Mouse (Mus musculus) thymus, postnatal 36 days (tissue): ENCODE data around the gene Prg2.
A peak's percentile ranks its signal among the peaks of the same experiment; 100 is the strongest.

Experiments used
- DNase-seq, 2 experiments: peaks; one replicate each; pipeline ENCODE4 v3.0.0; 2022; ENCODE audit warnings: mixed read lengths in 2 of 2

Prg2 gene

DNA sequence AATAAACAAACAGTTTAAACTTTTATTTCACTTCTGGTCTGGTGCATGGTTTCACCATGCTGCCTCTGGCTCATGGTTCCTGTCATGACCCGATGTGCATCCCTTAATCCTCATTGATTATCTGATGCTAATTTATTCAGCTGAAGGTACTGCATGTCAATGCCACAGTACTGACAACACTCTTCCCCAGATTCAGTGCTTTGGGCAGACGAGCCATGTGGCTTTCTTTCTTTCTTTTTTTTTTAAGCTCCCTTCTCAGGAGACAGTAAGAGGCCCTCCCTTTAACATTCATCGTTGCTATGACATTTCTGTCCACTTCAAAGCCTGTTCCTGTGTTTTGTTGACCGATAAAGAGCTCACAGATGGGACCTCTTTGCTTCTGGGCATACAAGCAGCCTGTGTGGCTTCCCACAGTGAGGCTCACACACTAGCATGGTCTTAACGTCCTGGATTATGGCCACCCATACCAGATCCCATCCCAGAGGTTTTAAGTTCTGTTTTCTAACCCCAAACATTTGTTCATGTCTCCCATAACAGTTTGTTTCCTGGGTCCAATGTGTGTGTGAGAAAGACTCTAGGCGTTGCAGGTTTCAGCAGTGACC is 17.3 kb upstream of the Prg2 start:
- DNase-seq: no peak

GRCm38 (mm10) chr2:84964111-84964801 is 16.0 kb upstream of the Prg2 start:
- peak in 1 of 2 experiments; percentile 24 for DNase-seq

- no peak for DNase-seq
These were observed 12.8 kb upstream of the Prg2 start for GRCm38 (mm10) chr2:84967318-84967991.

DNA sequence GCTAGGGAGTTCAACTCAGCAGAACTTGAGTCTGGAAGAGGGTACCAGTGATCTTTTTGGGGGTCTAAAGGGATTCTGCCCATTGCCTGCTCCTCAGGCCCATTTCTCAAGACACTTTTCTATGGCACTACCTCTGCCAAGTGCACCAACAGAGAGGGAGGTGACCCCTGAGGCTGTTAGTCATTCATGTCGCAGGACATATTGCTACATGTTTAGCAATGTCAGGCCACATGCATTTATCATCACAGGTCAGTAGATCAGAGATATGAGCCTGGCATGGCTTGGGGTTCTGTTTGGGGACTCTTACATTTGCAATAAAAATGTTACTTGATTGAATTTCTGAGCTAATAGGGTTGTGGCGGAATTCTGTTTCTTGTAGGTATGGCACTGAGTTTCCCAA is 4.7 kb upstream of the Prg2 start:
- DNase-seq: no peak

DNA sequence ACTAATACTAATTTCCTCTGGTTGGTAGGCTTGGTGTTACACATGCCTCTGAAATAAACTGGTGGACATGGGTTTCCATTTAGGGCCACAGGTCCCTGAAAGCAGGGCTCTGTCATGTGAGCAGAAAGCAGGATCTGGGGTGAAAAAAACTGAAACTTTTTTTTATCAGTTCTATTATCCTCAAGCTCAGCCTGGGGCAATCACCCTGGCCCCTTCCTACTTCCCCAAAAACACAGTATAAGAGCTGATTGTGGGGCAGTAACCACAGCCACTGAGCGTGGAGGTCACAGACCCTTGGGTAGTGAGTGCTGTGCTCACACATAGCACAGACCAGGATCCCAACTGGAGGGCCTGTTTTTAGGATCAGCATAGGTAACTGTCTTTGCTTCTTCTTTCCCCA is 7.7 kb downstream of the Prg2 start, which contains the start of gene Prg3:
TSS of gene Prg3 (plus strand) at position 286 of the 400 bp plus-strand sequence.
- DNase-seq: no peak

GRCm38 (mm10) chr2:84996376-84996775 is 16.1 kb downstream of the Prg2 start:
- no peak for DNase-seq

DNA sequence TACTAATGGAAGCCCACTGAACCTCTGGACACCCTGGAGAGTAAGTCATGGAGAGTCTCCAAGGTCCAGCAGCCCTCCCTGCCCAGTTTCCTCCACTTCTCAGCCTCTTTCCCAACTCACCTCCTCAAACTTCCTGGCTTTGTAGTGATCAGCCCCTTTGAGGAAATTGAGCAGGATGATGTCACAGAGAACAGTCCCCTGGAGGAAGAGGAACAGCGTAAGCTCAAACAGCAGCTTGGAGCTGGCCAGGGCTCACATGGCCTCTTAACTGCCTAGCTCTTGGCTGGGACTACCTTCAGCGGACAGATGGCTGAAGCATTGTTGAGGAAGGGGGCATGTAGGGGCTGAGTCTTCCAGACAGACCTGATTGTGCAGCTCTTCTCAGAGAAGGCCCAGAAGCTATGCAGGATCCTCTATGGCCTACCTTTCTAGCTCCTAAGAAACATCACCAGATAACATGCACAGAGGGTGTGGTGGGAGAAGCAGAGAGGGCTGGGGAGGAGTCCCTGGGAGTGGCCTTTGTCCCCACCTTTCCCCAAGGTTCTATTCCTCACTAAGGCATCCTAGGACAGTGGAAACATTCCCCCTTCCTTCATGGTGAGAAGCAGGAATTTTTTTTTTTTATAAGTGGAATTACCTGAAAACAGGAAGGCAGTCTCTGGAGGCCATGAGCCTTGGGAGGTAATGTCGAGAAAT is 19.4 kb downstream of the Prg2 start:
- no peak for DNase-seq

GRCm38 (mm10) chr2:85001497-85001896 is 21.2 kb downstream of the Prg2 start:
- DNase-seq: no peak

GRCm38 (mm10) chr2:85002575-85002974 is 22.3 kb downstream of the Prg2 start:
- no peak for DNase-seq

- no peak for DNase-seq
These were observed 24.1 kb downstream of the Prg2 start for GRCm38 (mm10) chr2:85004341-85004740.

DNA sequence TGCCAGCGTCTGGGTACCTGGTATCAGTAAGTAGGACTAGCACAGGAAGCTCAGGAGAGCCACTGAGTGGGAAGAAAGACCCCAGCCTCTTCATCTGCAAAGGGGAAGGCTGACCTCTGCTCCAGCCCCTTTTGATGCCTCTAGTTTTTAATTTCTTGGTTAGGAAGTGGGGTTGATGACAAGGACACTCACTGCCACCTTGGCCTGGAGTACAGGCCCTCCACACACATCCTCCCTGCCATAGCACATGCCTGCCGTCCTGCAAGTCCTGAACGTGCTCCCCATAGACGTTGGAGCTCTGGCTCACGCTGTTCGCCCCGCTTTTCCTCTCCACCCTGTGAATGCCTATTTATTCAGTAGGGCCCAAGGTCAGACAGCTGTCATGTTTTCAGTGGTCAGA is 26.3 kb downstream of the Prg2 start:
- DNase-seq: no peak

GRCm38 (mm10) chr2:85007729-85008128 is 27.5 kb downstream of the Prg2 start:
- no peak for DNase-seq

DNA sequence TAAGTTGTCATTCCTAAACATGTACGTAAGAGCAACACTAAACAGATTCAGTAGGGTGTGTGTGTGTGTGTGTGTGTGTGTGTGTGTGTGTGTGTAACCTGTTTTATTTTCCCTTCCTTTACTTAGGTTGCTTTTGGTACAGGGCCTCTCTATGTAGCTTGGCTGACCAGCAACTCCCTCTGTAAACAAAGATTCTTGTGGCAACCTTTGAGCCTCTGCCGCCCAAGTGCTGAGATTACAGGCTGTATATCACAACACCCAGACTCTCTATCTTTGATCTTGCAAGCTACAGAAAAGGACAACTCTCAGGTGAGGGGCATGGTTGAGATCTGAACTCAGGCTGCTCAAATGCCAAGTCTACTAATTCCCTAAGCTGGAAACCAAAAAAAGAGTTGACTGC is 29.0 kb downstream of the Prg2 start:
- DNase-seq: no peak

DNA sequence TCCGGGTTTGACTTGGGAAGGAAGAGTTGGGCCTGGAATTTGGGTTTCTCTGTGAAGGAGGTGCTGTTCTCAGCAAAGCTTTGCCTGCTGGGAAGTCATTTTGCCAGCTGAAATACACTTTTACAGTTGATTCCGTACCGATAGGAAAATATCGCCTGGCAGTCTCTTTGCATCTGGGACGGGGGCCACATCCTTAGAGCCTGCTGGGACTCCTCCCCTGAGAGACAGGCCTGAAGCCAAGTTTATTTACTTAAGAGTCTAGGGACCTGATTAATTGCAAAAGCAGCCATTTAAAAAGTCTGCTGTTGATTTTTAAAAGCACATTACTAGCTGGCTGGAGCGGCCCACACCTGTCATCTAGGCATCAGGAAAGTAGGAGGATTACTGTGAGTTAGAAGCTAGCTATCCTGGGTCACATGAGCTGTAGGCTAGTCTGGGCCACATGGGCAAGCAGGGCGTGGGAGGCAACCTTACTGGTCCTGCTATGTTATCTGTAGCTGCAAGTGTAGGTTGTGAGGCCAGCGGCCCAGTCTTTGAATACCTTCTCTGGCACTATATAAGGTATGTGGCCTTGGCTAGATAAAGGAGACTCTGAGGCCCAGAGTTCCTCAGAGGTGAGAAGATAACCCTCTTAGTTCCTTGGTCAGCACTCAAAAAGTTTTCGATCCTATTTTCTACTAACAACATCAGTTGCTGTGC is 31.8 kb downstream of the Prg2 start:
- DNase-seq: no peak

DNA sequence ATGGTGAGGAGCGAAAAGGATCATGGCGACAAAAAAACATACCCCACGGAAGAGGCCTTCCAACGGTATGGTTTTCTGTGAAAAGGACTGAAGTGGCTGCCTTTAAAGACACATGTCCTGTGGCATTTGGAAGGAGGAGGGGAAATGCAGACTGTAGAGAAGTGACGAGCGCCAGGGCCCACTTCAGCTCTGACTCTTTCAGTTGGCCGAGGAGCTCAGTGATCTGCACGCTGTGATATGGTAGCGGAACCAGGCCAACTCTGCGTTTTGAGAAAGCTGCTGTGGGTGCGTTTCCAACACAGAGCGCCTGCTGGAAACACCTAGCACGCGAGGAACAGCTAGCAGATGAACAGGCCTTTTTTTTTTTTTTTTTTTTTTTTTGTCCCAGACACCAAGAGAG is 32.4 kb downstream of the Prg2 start:
- DNase-seq: no peak

DNA sequence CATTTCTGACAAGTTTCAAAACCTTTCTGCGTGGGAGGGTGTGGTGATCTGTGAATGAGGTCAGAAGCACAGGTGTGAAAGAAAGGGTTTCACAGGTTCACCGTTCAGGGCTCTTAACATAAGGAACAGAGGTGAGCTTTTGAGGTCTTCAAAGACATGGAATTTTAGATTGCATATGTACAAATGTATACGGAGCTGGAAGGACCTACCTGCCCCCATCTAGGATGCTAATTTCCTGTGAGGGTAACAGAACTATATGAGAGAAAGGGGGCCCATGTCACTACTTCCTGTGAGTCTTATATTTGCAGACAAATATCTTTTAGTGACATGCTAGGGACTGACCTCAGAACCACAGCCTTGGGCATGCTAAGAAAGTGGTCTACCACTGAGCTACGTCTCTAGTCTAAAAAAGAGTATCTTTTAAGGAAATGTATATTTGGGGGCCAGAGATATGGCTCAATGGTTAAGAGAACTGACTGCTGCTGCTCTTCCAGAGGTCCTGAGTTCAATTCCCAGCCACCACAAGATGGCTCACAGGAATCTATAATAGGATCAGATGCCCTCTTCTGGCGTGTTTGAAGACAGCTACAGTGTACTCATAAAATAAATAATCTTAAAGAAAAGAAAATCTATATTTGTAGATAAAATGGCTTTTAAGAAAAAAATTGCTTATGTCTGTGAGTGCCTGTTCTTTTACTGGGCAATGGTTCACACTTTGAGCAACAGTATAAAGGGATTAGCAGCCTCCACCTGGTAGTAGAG is 33.7 kb downstream of the Prg2 start:
- DNase-seq: no peak

DNA sequence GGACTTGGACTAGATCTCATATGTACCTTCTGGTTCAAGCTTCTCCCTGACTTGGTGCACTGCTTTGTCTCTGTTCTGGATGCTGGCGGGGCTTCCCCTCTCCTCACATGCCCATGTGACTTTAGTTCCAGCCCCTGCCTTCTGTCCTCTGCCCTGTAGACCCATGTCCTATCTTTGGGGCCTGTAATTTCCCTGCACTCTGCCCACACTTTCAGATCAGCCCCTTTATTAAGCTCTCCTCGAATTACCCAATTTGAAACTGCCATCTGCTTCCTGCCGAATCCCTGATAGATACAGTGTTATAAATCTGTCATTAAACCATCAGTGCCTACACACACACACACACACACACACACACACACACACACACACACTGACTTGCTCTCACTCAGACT is 34.3 kb downstream of the Prg2 start:
- no peak for DNase-seq

GRCm38 (mm10) chr2:85022043-85022442 is 41.8 kb downstream of the Prg2 start:
- DNase-seq: no peak

- no peak for DNase-seq
These were observed 45.9 kb downstream of the Prg2 start for GRCm38 (mm10) chr2:85026178-85026577.

GRCm38 (mm10) chr2:85027281-85027680 is 47.0 kb downstream of the Prg2 start:
- DNase-seq: no peak

DNA sequence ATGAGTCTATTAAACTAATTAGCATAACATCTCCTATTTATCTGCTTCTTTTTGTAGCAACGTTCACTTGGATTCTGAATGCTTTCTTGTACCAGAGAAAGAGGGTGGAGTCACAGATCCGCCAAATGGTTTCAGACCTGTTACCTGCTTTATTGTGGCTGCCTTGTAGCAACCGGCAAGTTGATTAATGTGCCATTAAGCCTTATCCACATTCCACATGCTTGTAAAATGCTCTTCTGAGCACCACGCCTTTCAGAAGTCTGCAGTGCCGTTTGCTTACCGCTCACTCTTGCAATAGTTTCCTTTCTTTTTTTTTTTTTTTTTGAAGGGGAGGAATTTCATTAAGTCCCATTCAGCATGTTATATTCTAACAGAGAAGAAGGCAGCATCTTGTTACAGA is 49.6 kb downstream of the Prg2 start:
- no peak for DNase-seq

- no peak for DNase-seq
These were observed 50.7 kb downstream of the Prg2 start for GRCm38 (mm10) chr2:85030989-85031388.
